Comparison of ENCODE assay signal across 10 mouse cellular contexts in the genomic region with DNA sequence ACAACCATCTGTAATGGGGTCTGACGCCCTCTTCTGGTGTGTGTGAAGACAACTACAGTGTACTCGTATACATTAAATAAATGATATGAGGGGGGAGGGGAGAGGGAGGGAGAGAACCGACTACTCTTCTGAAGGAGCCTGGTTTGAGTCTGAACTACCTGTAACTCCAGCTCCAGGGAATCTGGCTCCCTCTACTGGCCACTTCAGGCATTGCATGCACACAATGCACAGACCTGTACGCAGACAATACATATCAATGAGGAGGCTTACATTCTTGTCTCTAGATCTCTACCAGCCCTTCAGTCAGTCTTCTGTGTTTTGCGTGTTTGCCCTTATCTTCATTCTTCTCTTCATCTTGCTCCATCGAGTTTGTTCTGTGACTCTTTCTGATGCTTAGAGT.
DNase-seq lines count a peak whose midpoint lies in the region; ATAC-seq and TF ChIP-seq lines count a peak whose summit lies in the region.
"Had no signal": no experiment of that assay in that cellular context is flagged by ENCODE, and none has a peak within 500 bp of the region (broad histone marks: within the 10 kb centered on the region; RNA-seq: fewer than 3 reads in every experiment).

No protein-coding gene starts in this region.

- no peak for DNase-seq in cerebellum, adult 2 months
- no peak for DNase-seq in cerebellum, adult 11 months
- no peak for DNase-seq in left cerebral cortex, adult 2 months (ENCODE audit: extremely low spot score in 1 of 2, low spot score in 2 of 2)
- DNase-seq in left cerebral cortex, adult 8-10 months (ENCODE audit: low spot score in 2 of 2) = no peak
- DNase-seq in ZHBTc4 (ENCODE audit: low read depth, low spot score) = peak; percentile 89
- DNase-seq in lung, postnatal 36 days = peak; percentile 7
- DNase-seq in urinary bladder, adult 18-20 months (ENCODE audit: low spot score in 2 of 2) = no peak

- WGBS in cerebellum, adult 2 months = 83% methylated on average over 6 of the region's 6 CpGs

- H3K4me3 ChIP-seq in cerebellum, adult 2 months (replicated peaks; ENCODE audit: insufficient read depth, low read depth, low read length) = no peak overlapping the region
- H3K4me3 ChIP-seq in left cerebral cortex, adult 2 months = no peak overlapping the region
- H3K4me3 ChIP-seq: heart, embryonic 13.5 days; stomach, embryonic 15.5 days had no signal

- H3K27ac ChIP-seq in cerebellum, adult 2 months (ENCODE audit: insufficient read depth, low read length) = no peak overlapping the region
- H3K27ac ChIP-seq in left cerebral cortex, adult 2 months = no peak overlapping the region
- H3K27ac ChIP-seq: heart, embryonic 13.5 days; stomach, embryonic 15.5 days had no signal

- intact Hi-C loops in left cerebral cortex, adult 2 months (cut with DNase I) = no loop called here

- H3K27me3 ChIP-seq in cerebellum, adult 2 months (ENCODE audit: control insufficient read depth, insufficient read depth, low read length) = no peaks in the 10 kb centered on the region
- H3K27me3 ChIP-seq: heart, embryonic 13.5 days; stomach, embryonic 15.5 days had no signal

- TF ChIP-seq CTCF in cerebellum, adult 2 months (IDR thresholded peaks at IDR 0.05; ENCODE audit: borderline replicate concordance, insufficient read depth, low read depth, low read length) = peak; percentile 29; the same call in 1 of the 2 replicates
- TF ChIP-seq CTCF in left cerebral cortex, adult 2 months (IDR thresholded peaks at IDR 0.05) = peak; percentile 50

- H3K4me1 ChIP-seq in cerebellum, adult 2 months (ENCODE audit: control insufficient read depth, insufficient read depth, low read length) = no peaks in the 10 kb centered on the region
- H3K4me1 ChIP-seq: heart, embryonic 13.5 days; stomach, embryonic 15.5 days had no signal

- ATAC-seq in megakaryocyte progenitor cell, adult 5-6 weeks (replicated peaks; ENCODE audit: poor library complexity) = no peak

- TF ChIP-seq POLR2A in cerebellum, adult 2 months (IDR thresholded peaks at IDR 0.05; ENCODE audit: borderline replicate concordance, insufficient read depth, low read length) = no peak

Comparison
In these comparisons a context has a peak if more than half of its experiments do, and no peak if none do; other contexts are left out.
1. DNase-seq: peak in ZHBTc4 (single experiment) and lung, postnatal 36 days (single experiment); none in cerebellum, adult 2 months (0 of 2), cerebellum, adult 11 months (single experiment), left cerebral cortex, adult 2 months (0 of 2), left cerebral cortex, adult 8-10 months (0 of 2) and urinary bladder, adult 18-20 months (0 of 2).